Mouse (Mus musculus) ES-E14 (cell line): Measurements from ENCODE around the gene Etv6.

ENCODE experiments used
- HCFC1 ChIP-seq: IDR thresholded peaks from 2 replicates; pipeline ENCODE4 v1.6.1; 2012; ENCODE audit warnings: low read length, inconsistent platforms, borderline replicate concordance; ENCODE audit not compliant: insufficient read depth
- MAFK ChIP-seq: IDR thresholded peaks from 2 replicates; pipeline ENCODE4 v1.6.1; 2014; ENCODE audit warnings: mild to moderate bottlenecking, low read depth, low read length, inconsistent platforms; ENCODE audit not compliant: insufficient read depth
- ZC3H11A ChIP-seq: IDR thresholded peaks from 2 replicates; pipeline ENCODE4 v1.6.1; 2012; ENCODE audit warnings: low read depth, mild to moderate bottlenecking, inconsistent platforms, low read length, borderline replicate concordance
- ZNF384 ChIP-seq: IDR thresholded peaks from 2 replicates; pipeline ENCODE4 v1.6.1; 2012; ENCODE audit warnings: low read depth, low read length, inconsistent platforms

- TF ChIP-seq MAFK (no peak), ZNF384 (no peak), HCFC1 (no peak), ZC3H11A (no peak)
Observed at GRCm38 (mm10) chr6:134107696-134108095, 72.2 kb downstream of the Etv6 start.
